Mouse (Mus musculus) heart, embryonic 11.5 days (tissue): ENCODE measurements around the gene Usp29. TPM values are rescaled to one million over a fixed set of nuclear protein-coding genes. Genes with fewer than 3 reads are reported as not detected.

Source experiments
- ATAC-seq: fragments of 200-750 bp; cut with Nextera tagmentation; replicated peaks from 2 replicates; pipeline ENCODE4 v1.8.0; 2017; ENCODE audit warnings: moderate library complexity; ENCODE audit not compliant: insufficient number of reproducible peaks, low FRiP score, low TSS enrichment
- H3K27ac ChIP-seq: fragments of 300-500 bp; sonication (generic); 2 replicates; pipeline ENCODE4 v1.5.1; 2014; ENCODE audit warnings: mild to moderate bottlenecking, low read depth, low read length
- H3K27me3 ChIP-seq: fragments of 300-500 bp; sonication (generic); 2 replicates; pipeline ENCODE4 v1.6.1; 2014; ENCODE audit warnings: mild to moderate bottlenecking, low read length, mixed read lengths; ENCODE audit not compliant: control insufficient read depth, insufficient read depth
- H3K36me3 ChIP-seq: fragments of 300-500 bp; sonication (generic); 2 replicates; pipeline ENCODE4 v1.6.1; 2014; ENCODE audit warnings: mild to moderate bottlenecking, low read length, moderate library complexity, mixed read lengths; ENCODE audit not compliant: control insufficient read depth, insufficient read depth
- H3K4me1 ChIP-seq: fragments of 300-500 bp; sonication (generic); 2 replicates; pipeline ENCODE4 v1.6.1; 2014; ENCODE audit warnings: low read length; ENCODE audit not compliant: control insufficient read depth, insufficient read depth
- H3K4me2 ChIP-seq: fragments of 300-500 bp; sonication (generic); 2 replicates; pipeline ENCODE4 v1.6.1; 2014; ENCODE audit warnings: mild to moderate bottlenecking, moderate library complexity
- H3K4me3 ChIP-seq: fragments of 300-500 bp; sonication (generic); 2 replicates; pipeline ENCODE4 v1.5.1; 2014; ENCODE audit warnings: low read depth, low read length
- H3K9ac ChIP-seq: fragments of 300-500 bp; sonication (generic); 2 replicates; pipeline ENCODE4 v1.6.1; 2014; ENCODE audit warnings: mild to moderate bottlenecking, low read depth, low read length, moderate library complexity
- H3K9me3 ChIP-seq: fragments of 300-500 bp; sonication (generic); replicated peaks from 2 replicates; pipeline ENCODE4 v1.6.1; 2016; ENCODE audit warnings: low read length; ENCODE audit not compliant: control insufficient read depth
- WGBS: fragments of 180-500 bp; shearing (Covaris S2); extraction: QIAGEN DNeasy Blood & Tissue Kit; methylation state at CpG from one replicate; pipeline ENCODE4 v1.1.7; 2014; ENCODE audit not compliant: insufficient replicate concordance; 5-methylcytosine and 5-hydroxymethylcytosine counted together
- polyA plus RNA-seq: library from polyadenylated mRNA; unstranded; fragments of >200 nt; fragmentation: Nextera tagmentation; extraction: Ambion mirVana; gene quantifications from 2 replicates; pipeline ENCODE4 v1.2.1, GENCODE M21; 2014

Gene Usp29
- polyA plus RNA-seq, 1 experiment from 2014 or later, result 15.5 TPM

- no peak overlapping the region for H3K27ac ChIP-seq
- no peak for ATAC-seq
- 88% methylated on average over 6 of the region's 6 CpGs for WGBS
Observed at GRCm38 (mm10) chr7:6793240-6793639, 62.9 kb downstream of the Usp29 start.

DNA sequence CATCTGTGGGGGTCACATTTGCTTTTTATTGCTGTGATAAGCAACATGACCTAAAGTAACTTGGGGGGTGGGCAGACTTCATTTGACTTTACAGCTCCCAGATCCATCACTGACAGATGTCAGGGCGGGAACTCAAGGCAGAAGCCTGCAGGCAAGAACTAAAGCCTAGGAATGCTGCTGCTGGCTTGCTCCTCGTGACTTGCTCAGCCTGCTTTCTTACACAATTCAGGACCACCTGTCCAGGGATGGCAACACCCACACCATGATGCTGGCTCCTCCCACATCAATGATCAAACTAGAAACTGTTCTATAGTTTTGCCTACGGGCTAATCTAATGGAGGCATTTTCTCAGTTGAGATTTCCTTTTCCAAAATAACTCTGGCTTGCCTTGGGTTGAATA is 63.4 kb downstream of the Usp29 start:
- no peak overlapping the region for H3K9ac ChIP-seq
- H3K9me3 ChIP-seq, result no peaks in the 10 kb centered on the region
- peaks cover 12% of the 10 kb centered on the region; the same call in 1 of the 2 replicates for H3K4me1 ChIP-seq
- 0 out of 2 replicates have a peak, but pooled peaks cover 2% of the 10 kb centered on the region for H3K36me3 ChIP-seq
- no peak overlapping the region for H3K4me2 ChIP-seq
- H3K27me3 ChIP-seq, result no peaks in the 10 kb centered on the region
- 80% methylated on average over 3 of the region's 3 CpGs for WGBS
- no peak overlapping the region for H3K27ac ChIP-seq
- H3K4me3 ChIP-seq, result no peak overlapping the region
- no peak for ATAC-seq

More at GRCm38 (mm10) chr7:6793240-6793639, 62.9 kb downstream of the Usp29 start:
- Histone ChIP-seq H3K4me1 (peaks cover 12% of the 10 kb centered on the region; the same call in 1 of the 2 replicates), H3K36me3 (0 out of 2 replicates have a peak, but pooled peaks cover 2% of the 10 kb centered on the region), H3K4me2 (no peak overlapping the region), H3K27me3 (no peaks in the 10 kb centered on the region), H3K4me3 (no peak overlapping the region), H3K9me3 (no peaks in the 10 kb centered on the region), H3K9ac (no peak overlapping the region)

DNA sequence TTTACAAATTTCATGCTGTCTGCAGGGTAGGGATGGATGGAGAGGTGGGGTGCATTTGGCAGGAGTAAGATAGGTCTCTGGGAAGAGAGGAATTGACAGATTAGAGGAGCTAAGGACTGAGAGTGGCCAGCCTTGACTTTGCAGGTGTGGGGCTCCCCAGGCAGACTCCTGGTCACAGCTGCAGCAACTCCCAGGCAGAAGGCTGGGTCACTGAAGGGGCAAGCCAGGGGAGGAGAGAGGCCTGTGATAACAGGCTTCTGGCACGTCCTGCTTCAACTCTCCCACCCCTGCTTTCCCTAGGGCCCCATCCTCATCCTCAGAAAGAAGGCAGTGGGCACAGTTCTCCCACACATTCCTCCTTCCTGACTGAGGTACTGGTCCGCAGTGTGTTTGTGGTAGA is 67.0 kb downstream of the Usp29 start:
- H3K9me3 ChIP-seq, result no peaks in the 10 kb centered on the region
- peak overlapping the region; percentile 51 for H3K27ac ChIP-seq
- H3K36me3 ChIP-seq, result 0 out of 2 replicates have a peak, but pooled peaks cover 2% of the 10 kb centered on the region
- no peaks in the 10 kb centered on the region for H3K27me3 ChIP-seq
- H3K9ac ChIP-seq, result no peak overlapping the region
- H3K4me1 ChIP-seq, result peaks cover 19% of the 10 kb centered on the region; the same call in 1 of the 2 replicates
- WGBS, result 24% methylated on average over 2 of the region's 2 CpGs
- ATAC-seq, result peak; percentile 78
- H3K4me3 ChIP-seq, result no peak overlapping the region
- H3K4me2 ChIP-seq, result 0 out of 2 replicates have a peak overlapping the region, but pooled peaks have one; percentile 3

DNA sequence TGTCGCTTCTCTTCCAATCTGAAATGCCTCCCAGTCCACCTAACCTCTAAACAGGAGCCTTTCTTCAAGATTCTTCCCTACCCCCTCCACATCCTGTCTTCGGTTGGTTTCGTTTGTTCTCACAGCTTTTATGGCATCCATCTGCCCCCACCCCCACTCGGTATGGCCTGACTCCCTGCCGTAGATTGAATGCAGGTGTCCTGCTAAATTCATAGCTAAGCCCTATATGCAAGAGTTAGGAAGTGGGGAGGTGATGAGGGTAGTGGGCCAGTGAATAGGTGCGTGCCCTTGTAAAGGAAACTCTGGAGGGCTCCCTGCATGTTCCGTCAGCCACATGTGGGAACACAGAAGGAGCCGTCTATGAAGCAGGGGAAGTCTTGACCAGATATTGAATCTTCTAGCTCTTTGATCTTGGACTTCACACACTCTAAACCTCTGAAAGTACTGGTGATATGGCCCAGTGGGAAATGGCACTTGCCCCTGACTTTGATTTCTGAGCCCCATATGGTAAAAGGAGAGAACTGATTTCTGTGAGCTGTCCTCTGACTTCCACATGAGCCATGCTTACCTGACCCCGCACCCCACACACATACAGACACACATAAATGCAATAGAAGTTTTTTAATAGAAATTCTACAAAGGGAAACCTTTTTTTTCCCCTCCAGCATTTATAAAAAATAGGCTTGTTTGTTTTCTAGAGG is 68.9 kb downstream of the Usp29 start:
- ATAC-seq, result 0 out of 2 replicates have a peak, but pooled peaks have one; percentile 9
- H3K27ac ChIP-seq, result no peak overlapping the region
- no peak overlapping the region for H3K4me3 ChIP-seq
- H3K4me1 ChIP-seq, result peaks cover 19% of the 10 kb centered on the region; the same call in 1 of the 2 replicates
- H3K27me3 ChIP-seq, result no peaks in the 10 kb centered on the region
- H3K36me3 ChIP-seq, result no peaks in the 10 kb centered on the region
- H3K9ac ChIP-seq, result no peak overlapping the region
- H3K4me2 ChIP-seq, result no peak overlapping the region
- no peaks in the 10 kb centered on the region for H3K9me3 ChIP-seq
- WGBS, result 49% methylated on average over 9 of the region's 9 CpGs

DNA sequence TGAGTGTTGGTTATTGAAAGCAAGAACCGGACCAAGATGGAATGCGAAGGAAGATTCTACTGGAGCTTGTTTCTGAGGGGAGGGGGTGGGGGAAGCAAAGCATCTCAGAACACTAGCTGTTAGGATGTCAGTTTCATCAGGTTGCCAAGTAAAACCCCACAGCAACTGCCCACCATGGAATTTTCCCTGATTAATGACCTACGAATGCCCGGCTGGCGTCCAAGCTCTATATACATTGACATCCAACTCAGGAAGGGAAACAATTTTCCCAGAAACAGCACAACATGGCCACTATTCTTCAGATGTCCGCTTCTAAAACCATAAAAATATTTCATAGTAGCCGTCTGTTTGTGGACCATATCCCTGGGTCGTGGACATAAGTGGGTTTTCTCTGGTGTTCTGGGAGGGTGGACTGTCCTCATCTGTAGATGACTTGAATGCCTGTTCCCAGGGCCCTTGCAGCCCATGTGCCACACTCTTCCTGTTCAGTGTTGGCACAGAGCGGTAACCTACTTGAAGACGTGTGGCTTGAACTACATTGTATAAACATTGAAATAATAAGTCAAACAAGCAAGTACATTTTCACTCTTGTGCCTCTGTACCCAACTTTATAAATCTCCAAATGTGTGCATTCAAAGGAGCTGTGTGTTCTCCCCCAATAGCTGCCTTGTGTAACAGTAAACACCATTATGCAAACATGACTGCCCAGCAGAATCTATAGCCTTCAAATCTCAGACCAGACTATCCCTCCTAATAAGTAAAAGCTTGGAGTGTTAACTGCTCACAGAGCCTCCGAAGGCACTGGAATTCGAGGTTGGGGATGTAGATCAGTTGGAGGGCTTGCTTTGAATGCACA is 70.4 kb downstream of the Usp29 start:
- Histone ChIP-seq H3K27ac (no peak overlapping the region), H3K9me3 (no peaks in the 10 kb centered on the region), H3K4me2 (no peak overlapping the region), H3K4me1 (peaks cover 19% of the 10 kb centered on the region; the same call in 1 of the 2 replicates), H3K36me3 (no peaks in the 10 kb centered on the region), H3K9ac (no peak overlapping the region), H3K27me3 (no peaks in the 10 kb centered on the region), H3K4me3 (no peak overlapping the region)
- ATAC-seq, result no peak
- 74% methylated on average over 12 of the region's 12 CpGs for WGBS

DNA sequence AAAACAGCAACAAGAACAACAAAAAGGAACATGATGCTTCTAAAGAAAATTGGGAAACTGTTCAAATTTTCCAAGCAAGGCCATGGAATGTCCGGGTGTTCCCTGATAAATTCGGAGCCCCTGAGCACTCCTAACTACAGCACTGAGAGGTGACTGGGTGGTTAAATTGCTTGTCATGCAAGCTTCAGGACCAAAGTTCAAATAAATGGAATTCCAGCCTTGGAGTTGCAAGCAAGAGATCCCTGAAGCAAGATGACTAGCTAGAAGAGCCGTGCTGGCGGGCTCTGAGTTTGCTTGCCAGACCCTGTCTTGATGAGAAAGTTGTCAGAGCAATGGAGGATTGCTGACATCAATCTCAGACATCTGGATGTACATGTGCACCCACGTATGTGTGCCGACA is 71.3 kb downstream of the Usp29 start:
- H3K4me3 ChIP-seq, result no peak overlapping the region
- ATAC-seq, result no peak
- WGBS, result 47% methylated on average over 6 of the region's 6 CpGs
- H3K4me1 ChIP-seq, result peaks cover 19% of the 10 kb centered on the region; the same call in 1 of the 2 replicates
- H3K36me3 ChIP-seq, result no peaks in the 10 kb centered on the region
- H3K9ac ChIP-seq, result no peak overlapping the region
- no peak overlapping the region for H3K4me2 ChIP-seq
- no peaks in the 10 kb centered on the region for H3K27me3 ChIP-seq
- H3K9me3 ChIP-seq, result no peaks in the 10 kb centered on the region
- no peak overlapping the region for H3K27ac ChIP-seq

GRCm38 (mm10) chr7:6810556-6810955 is 80.2 kb downstream of the Usp29 start:
- Histone ChIP-seq H3K36me3 (no peaks in the 10 kb centered on the region), H3K4me1 (no peaks in the 10 kb centered on the region), H3K9me3 (no peaks in the 10 kb centered on the region; the same call in 1 of the 2 replicates), H3K9ac (no peak overlapping the region), H3K27me3 (no peaks in the 10 kb centered on the region), H3K4me2 (no peak overlapping the region), H3K27ac (no peak overlapping the region), H3K4me3 (no peak overlapping the region)
- 64% methylated on average over 3 of the region's 3 CpGs for WGBS
- no peak for ATAC-seq

DNA sequence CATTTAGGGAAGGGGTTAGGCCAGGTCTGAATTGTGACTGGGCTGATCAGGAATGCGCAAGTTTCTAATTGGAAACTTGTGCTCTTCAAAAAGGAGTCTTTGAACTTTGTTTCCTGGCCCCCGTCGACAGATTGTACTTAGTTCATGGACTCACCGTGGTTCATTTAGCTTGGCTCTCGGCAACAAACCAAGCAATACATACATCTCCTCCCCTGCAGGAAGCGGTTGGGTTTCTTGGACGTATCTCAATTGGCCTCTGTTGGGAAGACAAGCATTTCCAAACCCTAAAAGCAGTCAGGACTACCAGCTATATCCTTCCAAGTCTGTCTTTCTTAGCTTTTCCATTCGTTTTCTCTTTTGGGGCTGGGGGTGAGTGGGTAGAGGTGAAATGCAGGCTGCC is 84.6 kb downstream of the Usp29 start:
- no peak overlapping the region for H3K4me3 ChIP-seq
- no peak overlapping the region for H3K27ac ChIP-seq
- 66% methylated on average over 8 of the region's 8 CpGs for WGBS
- no peak overlapping the region for H3K9ac ChIP-seq
- H3K27me3 ChIP-seq, result no peaks in the 10 kb centered on the region
- H3K4me2 ChIP-seq, result no peak overlapping the region
- ATAC-seq, result no peak
- no peaks in the 10 kb centered on the region for H3K4me1 ChIP-seq
- H3K9me3 ChIP-seq, result no peaks in the 10 kb centered on the region; the same call in 1 of the 2 replicates
- no peaks in the 10 kb centered on the region for H3K36me3 ChIP-seq
